Comparison of ENCODE assay signal across 8 mouse cellular contexts in genomic region chr16:13532840-13533239, GRCm38 (mm10).
A peak's percentile ranks its signal among the peaks of the same experiment; 100 is the strongest.
DNase-seq lines count a peak whose midpoint lies in the region; ATAC-seq and TF ChIP-seq lines count a peak whose summit lies in the region.

No protein-coding gene starts in this region.

- H3K9me3 ChIP-seq in lung, postnatal 0 days (ENCODE audit: low read length), result no peaks in the 10 kb centered on the region
- H3K9me3 ChIP-seq in midbrain, embryonic 15.5 days, result no peaks in the 10 kb centered on the region

- H3K9ac ChIP-seq in lung, postnatal 0 days (replicated peaks; ENCODE audit: low read depth), result no peak overlapping the region
- H3K9ac ChIP-seq in midbrain, embryonic 15.5 days, result no peak overlapping the region

- DNase-seq in cerebellum, adult 8-10 months, result peak; percentile 7
- DNase-seq in cerebellum, adult 9-11 months, result no peak
- DNase-seq in layer of hippocampus, adult 9-10 months (ENCODE audit: low spot score), result peak; percentile 18
- DNase-seq in layer of hippocampus, postnatal 36 days, result no peak
- peak; percentile 10 for DNase-seq in c-Kit-positive CD71-positive TER-119-negative erythroid progenitor cells, embryonic 14.5 days (ENCODE audit: low read depth)
- DNase-seq in lung, postnatal 0 days (ENCODE audit: low spot score), result peak; percentile 63
- no peak for DNase-seq in spleen, postnatal 10 days (ENCODE audit: low spot score in 2 of 2)

- no peak for TF ChIP-seq EP300 in lung, postnatal 0 days (IDR thresholded peaks at IDR 0.05)

- no peak overlapping the region for H3K4me2 ChIP-seq in lung, postnatal 0 days (replicated peaks; ENCODE audit: low read depth, low read length)
- H3K4me2 ChIP-seq in midbrain, embryonic 15.5 days, result no peak overlapping the region

- no peaks in the 10 kb centered on the region for H3K4me1 ChIP-seq in lung, postnatal 0 days (ENCODE audit: insufficient read depth, low read depth, low read length)
- H3K4me1 ChIP-seq in midbrain, embryonic 15.5 days, result no peaks in the 10 kb centered on the region

- no peak; the same call in 1 of the 2 replicates for ATAC-seq in lung, postnatal 0 days
- no peak for ATAC-seq in midbrain, embryonic 15.5 days (replicated peaks)

- H3K36me3 ChIP-seq in lung, postnatal 0 days (ENCODE audit: insufficient read depth, low read length), result no peaks in the 10 kb centered on the region
- H3K36me3 ChIP-seq in midbrain, embryonic 15.5 days (replicated peaks), result no peaks in the 10 kb centered on the region

- H3K27ac ChIP-seq in lung, postnatal 0 days (ENCODE audit: low read length), result no peak overlapping the region
- no peak overlapping the region for H3K27ac ChIP-seq in midbrain, embryonic 15.5 days

- H3K27me3 ChIP-seq in lung, postnatal 0 days (replicated peaks; ENCODE audit: insufficient read depth, low read length), result no peaks in the 10 kb centered on the region
- H3K27me3 ChIP-seq in midbrain, embryonic 15.5 days (replicated peaks), result no peaks in the 10 kb centered on the region

- H3K4me3 ChIP-seq in lung, postnatal 0 days (ENCODE audit: low read depth, low read length), result no peak overlapping the region
- no peak overlapping the region for H3K4me3 ChIP-seq in midbrain, embryonic 15.5 days

- peak; percentile 82 for TF ChIP-seq CTCF in lung, postnatal 0 days (IDR thresholded peaks at IDR 0.05)

Comparison
In these comparisons a context has a peak if more than half of its experiments do, and no peak if none do; other contexts are left out.
1. DNase-seq: peak in cerebellum, adult 8-10 months (single experiment), layer of hippocampus, adult 9-10 months (single experiment), c-Kit-positive CD71-positive TER-119-negative erythroid progenitor cells, embryonic 14.5 days (single experiment) and lung, postnatal 0 days (single experiment); none in cerebellum, adult 9-11 months (single experiment), layer of hippocampus, postnatal 36 days (0 of 2) and spleen, postnatal 10 days (0 of 2).